Mouse (Mus musculus): ENCODE data around the gene Ipmk.

Ipmk gene

DNA sequence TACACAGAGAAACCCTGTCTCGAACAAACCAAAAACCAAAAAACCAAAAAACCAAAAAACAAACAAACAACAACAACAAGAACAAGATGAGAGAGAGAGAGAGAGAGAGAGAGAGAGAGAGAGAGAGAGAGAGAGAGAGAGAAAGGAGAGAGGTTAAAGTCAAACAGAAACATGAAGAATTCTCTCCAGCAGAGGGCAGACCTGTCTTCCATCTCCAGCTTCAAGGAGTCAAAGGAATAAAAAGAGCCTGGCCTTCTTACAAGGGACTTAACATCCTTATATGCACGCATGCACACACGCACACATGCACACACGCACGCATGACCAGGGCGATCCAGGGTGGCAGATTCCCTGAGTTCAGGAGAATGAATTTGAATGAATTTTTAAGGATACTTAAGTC is 83.1 kb downstream of the Ipmk start:
- DNase-seq = no peak

- no peak for DNase-seq
Measured at GRCm38 (mm10) chr10:71443086-71443485, 95.5 kb downstream of the Ipmk start.

GRCm38 (mm10) chr10:71447661-71448060 is 100.1 kb downstream of the Ipmk start:
- DNase-seq = no peak

GRCm38 (mm10) chr10:71448284-71448683 is 100.7 kb downstream of the Ipmk start:
- no peak for DNase-seq

DNA sequence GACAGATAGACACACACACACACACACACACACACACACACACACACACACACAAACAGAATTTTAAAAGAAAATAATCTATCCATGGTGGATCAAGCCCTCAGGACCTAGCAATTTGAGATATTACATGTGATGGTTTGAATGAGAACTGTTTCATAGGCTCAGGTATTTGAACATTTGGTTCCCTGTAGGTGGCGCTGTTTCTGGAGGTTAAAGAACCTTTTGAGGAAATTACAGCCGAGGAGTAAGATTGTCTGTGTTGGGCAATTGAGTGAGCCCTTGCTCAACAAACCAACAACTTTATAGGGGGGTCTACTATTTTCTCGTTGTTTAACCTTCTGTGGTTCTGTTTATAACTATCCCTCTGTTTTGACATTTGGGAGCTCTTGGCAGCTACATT is 107.8 kb downstream of the Ipmk start:
- DNase-seq = no peak

DNA sequence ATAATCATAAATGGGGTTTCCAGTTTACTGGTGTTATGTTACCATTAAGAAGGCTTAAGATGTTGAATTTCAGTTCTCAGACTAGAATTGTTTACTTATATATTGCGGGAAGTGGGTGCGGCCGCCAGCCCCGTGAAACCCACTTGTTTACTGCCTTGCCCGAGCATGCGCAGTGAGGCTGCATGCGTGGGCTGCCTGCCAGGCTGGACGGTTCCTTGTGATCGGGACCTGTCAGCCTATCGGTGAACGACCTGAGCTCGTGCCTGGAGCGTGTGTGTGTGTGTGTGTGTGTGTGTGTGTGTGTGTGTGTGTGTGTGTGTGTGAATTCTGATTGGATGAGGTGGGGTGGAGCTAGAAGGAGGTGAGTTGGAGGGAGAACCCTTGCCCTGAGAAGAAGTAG is 114.8 kb downstream of the Ipmk start:
- DNase-seq = peak; percentile 7

DNA sequence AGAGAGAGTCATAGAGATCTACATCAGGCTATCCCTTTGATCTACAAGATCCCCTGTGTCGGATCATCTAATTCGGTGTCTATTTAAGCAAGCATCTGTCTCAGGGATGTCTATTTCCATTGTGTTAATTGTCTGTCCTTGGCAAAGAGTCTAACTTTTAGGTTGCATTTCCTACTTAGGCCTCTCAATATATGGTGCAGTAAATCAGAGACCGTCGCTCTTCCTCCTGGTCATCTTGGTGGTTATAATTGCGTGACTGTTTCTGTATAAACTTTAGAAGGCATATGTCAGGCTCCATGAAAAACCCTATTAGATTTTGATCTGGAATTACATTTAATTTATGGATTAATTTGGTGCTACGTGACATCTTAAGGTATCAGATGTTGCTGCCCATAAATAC is 116.9 kb downstream of the Ipmk start:
- no peak for DNase-seq

DNA sequence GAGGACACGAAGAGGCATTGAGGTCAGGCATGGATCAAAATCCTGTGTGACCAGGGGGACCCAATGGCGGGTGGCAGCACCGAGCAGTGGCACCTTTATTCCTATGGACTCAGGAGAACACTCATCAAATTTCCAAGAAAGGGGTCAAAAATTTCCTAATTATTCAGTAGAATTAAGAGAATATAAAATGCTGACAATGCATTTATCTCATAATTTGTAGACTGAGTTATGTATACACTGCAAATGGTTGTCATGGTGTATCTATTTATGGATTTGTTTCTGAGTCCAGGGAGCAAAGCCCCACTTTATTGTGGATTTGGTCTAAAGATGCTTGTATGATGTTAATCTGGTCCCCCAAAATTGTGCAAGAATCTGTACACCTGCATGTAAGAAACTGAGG is 120.8 kb downstream of the Ipmk start:
- DNase-seq = no peak

- DNase-seq = no peak
Measured at GRCm38 (mm10) chr10:71469751-71470150, 122.2 kb downstream of the Ipmk start.

DNA sequence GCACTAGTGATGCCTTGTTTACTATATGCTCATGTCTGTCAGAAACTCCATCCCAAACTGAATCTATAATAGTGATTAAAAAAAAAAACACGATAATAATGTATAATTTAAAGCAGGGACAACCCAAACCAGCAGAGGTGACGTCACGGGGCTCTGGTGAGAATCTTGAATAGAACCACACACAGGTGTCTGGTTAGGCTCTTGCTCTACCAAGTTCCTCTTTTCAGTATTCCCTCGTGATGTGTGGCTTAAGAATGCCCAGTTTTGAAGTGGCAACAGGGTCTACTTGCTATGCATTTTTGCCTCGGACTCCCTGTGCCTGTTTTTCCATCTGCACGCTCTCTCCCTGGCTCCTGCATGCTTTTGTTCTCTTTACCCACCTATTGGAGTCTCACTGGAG is 124.5 kb downstream of the Ipmk start:
- DNase-seq = no peak

DNA sequence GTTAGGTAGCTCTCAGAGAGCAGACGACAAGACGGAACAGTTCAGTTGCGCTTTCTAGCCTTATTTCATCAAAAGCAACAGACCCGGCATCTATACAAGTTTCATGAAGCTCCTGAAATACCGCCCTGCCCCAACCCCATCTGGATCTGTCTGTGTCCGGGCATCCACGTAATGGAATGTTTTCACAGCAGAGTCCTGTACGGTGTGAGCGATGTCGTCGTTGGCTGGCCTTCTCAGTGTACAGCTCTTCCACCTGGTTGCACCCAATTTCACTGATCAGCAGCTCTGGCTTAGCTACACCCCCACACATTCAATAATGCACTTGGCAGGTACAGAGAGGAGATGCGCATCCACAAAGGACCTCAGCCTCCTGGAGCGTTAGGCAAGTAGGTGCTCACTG is 126.0 kb downstream of the Ipmk start:
- DNase-seq = no peak

GRCm38 (mm10) chr10:71476471-71477080 is 129.0 kb downstream of the Ipmk start:
- no peak for DNase-seq

- DNase-seq = no peak
Measured at GRCm38 (mm10) chr10:71477147-71477546, 129.6 kb downstream of the Ipmk start.

DNA sequence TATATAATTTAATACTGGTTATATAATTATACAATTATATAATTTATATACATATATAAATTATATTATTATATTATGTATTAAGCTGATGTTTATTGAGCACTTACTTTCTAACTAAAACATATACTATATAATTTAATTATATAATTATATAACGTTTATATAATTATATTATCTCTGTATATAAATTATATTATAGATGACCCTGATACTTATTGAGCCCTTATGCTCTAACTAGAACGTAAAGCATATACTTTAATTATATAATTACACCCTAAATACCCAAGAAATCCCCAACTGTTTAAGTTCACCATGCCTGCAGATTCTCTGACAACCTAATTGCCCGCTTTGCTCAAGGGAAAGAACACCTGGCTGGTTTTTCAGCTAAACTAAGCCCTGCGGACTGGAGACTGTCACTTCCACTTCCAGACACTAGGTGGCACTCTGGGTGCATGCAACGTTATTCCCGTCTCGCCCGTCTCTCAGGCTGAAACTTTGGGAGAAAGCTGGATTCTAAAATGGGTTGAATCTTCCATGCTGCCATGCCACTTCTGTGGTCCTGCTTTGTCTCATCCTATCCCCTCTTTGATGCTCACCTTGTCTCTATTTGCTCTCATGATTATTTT is 132.2 kb downstream of the Ipmk start:
- peak; percentile 21 for DNase-seq

All from kidney, adult 11 months (tissue).